Mouse (Mus musculus) cortical plate, adult 2 months (tissue): ENCODE results near the gene Osm.

Experiments used
- CTCF ChIP-seq: fragments of 200-500 bp; IDR thresholded peaks from 2 replicates; pipeline ENCODE4 v1.5.1; 2011; ENCODE audit warnings: mild to moderate bottlenecking, control low read depth, low read length; ENCODE audit not compliant: insufficient read depth; ENCODE audit errors: extremely low read depth
- POLR2A ChIP-seq: fragments of 200-500 bp; IDR thresholded peaks from 2 replicates; pipeline ENCODE4 v1.6.1; 2011; ENCODE audit warnings: mild to moderate bottlenecking, low read length, control low read depth; ENCODE audit not compliant: insufficient read depth; ENCODE audit errors: extremely low read depth

- TF ChIP-seq CTCF (no peak), POLR2A (no peak)
These were observed 21.5 kb downstream of the Osm start for GRCm38 (mm10) chr11:4257756-4258155.
